Mouse (Mus musculus) lung, embryonic 16.5 days (tissue): ENCODE results near the gene Nup50. TPM values are rescaled to one million over a fixed set of nuclear protein-coding genes. Genes with fewer than 3 reads are reported as not detected.

ENCODE experiments used
- ATAC-seq: fragments of 200-750 bp; cut with Nextera tagmentation; 2 replicates; pipeline ENCODE4 v1.8.0; 2017; ENCODE audit warnings: low read depth, mild to moderate bottlenecking, moderate library complexity
- H3K27ac ChIP-seq: fragments of 300-500 bp; sonication (generic); 2 replicates; pipeline ENCODE4 v1.5.1; 2014; ENCODE audit warnings: mild to moderate bottlenecking, control low read depth, low read length
- H3K27me3 ChIP-seq: fragments of 300-500 bp; sonication (generic); 2 replicates; pipeline ENCODE4 v1.6.1; 2014; ENCODE audit warnings: low read depth, low read length, mixed read lengths; ENCODE audit not compliant: control insufficient read depth, insufficient read depth
- H3K36me3 ChIP-seq: fragments of 300-500 bp; sonication (generic); 2 replicates; pipeline ENCODE4 v1.6.1; 2014; ENCODE audit warnings: low read length; ENCODE audit not compliant: control insufficient read depth, insufficient read depth
- H3K4me1 ChIP-seq: fragments of 300-500 bp; sonication (generic); replicated peaks from 2 replicates; pipeline ENCODE4 v1.6.1; 2014; ENCODE audit warnings: low read length, mixed read lengths; ENCODE audit not compliant: control insufficient read depth, insufficient read depth
- H3K4me2 ChIP-seq: fragments of 300-500 bp; sonication (generic); 2 replicates; pipeline ENCODE4 v1.6.1; 2014; ENCODE audit warnings: low read depth, low read length, control low read depth
- H3K4me3 ChIP-seq: fragments of 300-500 bp; sonication (generic); 2 replicates; pipeline ENCODE4 v1.5.1; 2014; ENCODE audit warnings: mild to moderate bottlenecking, low read length, control low read depth
- H3K9ac ChIP-seq: fragments of 300-500 bp; sonication (generic); 2 replicates; pipeline ENCODE4 v1.6.1; 2014; ENCODE audit warnings: low read length, control low read depth
- H3K9me3 ChIP-seq: fragments of 300-500 bp; sonication (generic); 2 replicates; pipeline ENCODE4 v1.6.1; 2016; ENCODE audit warnings: low read length; ENCODE audit not compliant: control insufficient read depth
- WGBS: fragments of 180-500 bp; shearing (Covaris S2); extraction: QIAGEN DNeasy Blood & Tissue Kit; methylation state at CpG from one replicate; pipeline ENCODE4 v1.1.7; 2014; 5-methylcytosine and 5-hydroxymethylcytosine counted together
- polyA plus RNA-seq: library from polyadenylated mRNA; unstranded; fragments of >200 nt; fragmentation: Nextera tagmentation; extraction: Ambion mirVana; gene quantifications from 2 replicates; pipeline ENCODE4 v1.2.1, GENCODE M21; 2015

Gene Nup50
- polyA plus RNA-seq, 1 experiment from 2014 or later: 37.9 TPM

- Histone ChIP-seq H3K9ac (no peak overlapping the region), H3K4me2 (no peak overlapping the region), H3K4me1 (no peaks in the 10 kb centered on the region), H3K27me3 (no peaks in the 10 kb centered on the region), H3K36me3 (no peaks in the 10 kb centered on the region), H3K4me3 (no peak overlapping the region), H3K9me3 (no peaks in the 10 kb centered on the region), H3K27ac (no peak overlapping the region)
- WGBS: 82% methylated on average over 5 of the region's 5 CpGs
- ATAC-seq: no peak
Observed at GRCm38 (mm10) chr15:84964771-84965170, 41.6 kb downstream of the Nup50 start.

- H3K27me3 ChIP-seq: no peaks in the 10 kb centered on the region
- H3K4me3 ChIP-seq: no peak overlapping the region
- H3K36me3 ChIP-seq: no peaks in the 10 kb centered on the region
- H3K9ac ChIP-seq: no peak overlapping the region
- H3K4me1 ChIP-seq: no peaks in the 10 kb centered on the region
- no peak overlapping the region for H3K27ac ChIP-seq
- WGBS: 45% methylated on average over 7 of the region's 7 CpGs
- no peak overlapping the region for H3K4me2 ChIP-seq
- no peaks in the 10 kb centered on the region for H3K9me3 ChIP-seq
- ATAC-seq: no peak
Observed at GRCm38 (mm10) chr15:84965575-84966360, 42.6 kb downstream of the Nup50 start.

GRCm38 (mm10) chr15:84968534-84968933 lies 45.3 kb downstream of the Nup50 start:
- Histone ChIP-seq H3K27me3 (no peaks in the 10 kb centered on the region), H3K4me2 (no peak overlapping the region), H3K36me3 (no peaks in the 10 kb centered on the region), H3K27ac (no peak overlapping the region), H3K4me1 (no peaks in the 10 kb centered on the region), H3K9me3 (no peaks in the 10 kb centered on the region), H3K9ac (no peak overlapping the region), H3K4me3 (no peak overlapping the region)
- WGBS: 76% methylated on average over 4 of the region's 4 CpGs
- ATAC-seq: no peak

- H3K9me3 ChIP-seq: no peaks in the 10 kb centered on the region
- no peak overlapping the region for H3K4me2 ChIP-seq
- no peaks in the 10 kb centered on the region for H3K36me3 ChIP-seq
- no peak overlapping the region for H3K27ac ChIP-seq
- 69% methylated on average over 8 of the region's 8 CpGs for WGBS
- H3K27me3 ChIP-seq: no peaks in the 10 kb centered on the region
- ATAC-seq: no peak
- H3K4me3 ChIP-seq: no peak overlapping the region
- H3K9ac ChIP-seq: no peak overlapping the region
- no peaks in the 10 kb centered on the region for H3K4me1 ChIP-seq
Observed at GRCm38 (mm10) chr15:84972860-84973543, 49.8 kb downstream of the Nup50 start.

- Histone ChIP-seq H3K4me1 (no peaks in the 10 kb centered on the region), H3K4me2 (no peak overlapping the region), H3K27ac (no peak overlapping the region), H3K9me3 (no peaks in the 10 kb centered on the region), H3K4me3 (no peak overlapping the region), H3K36me3 (no peaks in the 10 kb centered on the region), H3K9ac (no peak overlapping the region), H3K27me3 (no peaks in the 10 kb centered on the region)
- ATAC-seq: no peak
- WGBS: 61% methylated on average over 3 of the region's 3 CpGs
Observed at GRCm38 (mm10) chr15:84973544-84973871, 50.3 kb downstream of the Nup50 start.

- Histone ChIP-seq H3K9me3 (no peaks in the 10 kb centered on the region), H3K4me1 (no peaks in the 10 kb centered on the region), H3K4me3 (no peak overlapping the region), H3K36me3 (no peaks in the 10 kb centered on the region), H3K9ac (no peak overlapping the region), H3K27me3 (no peaks in the 10 kb centered on the region), H3K27ac (no peak overlapping the region), H3K4me2 (no peak overlapping the region)
- 35% methylated on average over 4 of the region's 4 CpGs for WGBS
- ATAC-seq: no peak
Observed at GRCm38 (mm10) chr15:84975729-84976128, 52.5 kb downstream of the Nup50 start.

- H3K9me3 ChIP-seq: no peaks in the 10 kb centered on the region
- WGBS: 59% methylated on average over 9 of the region's 9 CpGs
- H3K4me1 ChIP-seq: peaks cover 9% of the 10 kb centered on the region
- no peaks in the 10 kb centered on the region for H3K27me3 ChIP-seq
- H3K36me3 ChIP-seq: no peaks in the 10 kb centered on the region
- H3K4me3 ChIP-seq: no peak overlapping the region
- H3K4me2 ChIP-seq: no peak overlapping the region
- peak; percentile 19; the same call in 1 of the 2 replicates for ATAC-seq
- no peak overlapping the region for H3K9ac ChIP-seq
- H3K27ac ChIP-seq: no peak overlapping the region
Observed at GRCm38 (mm10) chr15:84981609-84982313, 58.5 kb downstream of the Nup50 start.

- no peak overlapping the region for H3K9ac ChIP-seq
- H3K36me3 ChIP-seq: no peaks in the 10 kb centered on the region
- no peaks in the 10 kb centered on the region for H3K27me3 ChIP-seq
- 70% methylated on average over 3 of the region's 3 CpGs for whole genome bisulfite sequencing
- H3K4me3 ChIP-seq: no peak overlapping the region
- H3K4me2 ChIP-seq: no peak overlapping the region
- H3K27ac ChIP-seq: no peak overlapping the region
- no peak for ATAC-seq
- H3K4me1 ChIP-seq: peaks cover 14% of the 10 kb centered on the region
- no peaks in the 10 kb centered on the region for H3K9me3 ChIP-seq
Observed at GRCm38 (mm10) chr15:84982888-84983287, 59.7 kb downstream of the Nup50 start.

GRCm38 (mm10) chr15:84983721-84984120 lies 60.5 kb downstream of the Nup50 start:
- no peak overlapping the region for H3K9ac ChIP-seq
- WGBS: 81% methylated on average over 7 of the region's 7 CpGs
- no peak for ATAC-seq
- H3K27me3 ChIP-seq: no peaks in the 10 kb centered on the region
- no peak overlapping the region for H3K4me3 ChIP-seq
- no peak overlapping the region for H3K27ac ChIP-seq
- peaks cover 19% of the 10 kb centered on the region for H3K4me1 ChIP-seq
- no peaks in the 10 kb centered on the region for H3K9me3 ChIP-seq
- H3K36me3 ChIP-seq: no peaks in the 10 kb centered on the region
- no peak overlapping the region for H3K4me2 ChIP-seq
